Mouse (Mus musculus) lung, postnatal 4 days (tissue): ENCODE data around the gene Naa80.
"Not testable (repeated sequence)": the region's sequence is repeated elsewhere in the genome, so short reads cannot be mapped to it uniquely, and the experiment has no call there.

Experiments
- DNase-seq, 2 experiments: peaks; one replicate each; pipeline ENCODE4 v3.0.0; 2021

Naa80 gene

DNA sequence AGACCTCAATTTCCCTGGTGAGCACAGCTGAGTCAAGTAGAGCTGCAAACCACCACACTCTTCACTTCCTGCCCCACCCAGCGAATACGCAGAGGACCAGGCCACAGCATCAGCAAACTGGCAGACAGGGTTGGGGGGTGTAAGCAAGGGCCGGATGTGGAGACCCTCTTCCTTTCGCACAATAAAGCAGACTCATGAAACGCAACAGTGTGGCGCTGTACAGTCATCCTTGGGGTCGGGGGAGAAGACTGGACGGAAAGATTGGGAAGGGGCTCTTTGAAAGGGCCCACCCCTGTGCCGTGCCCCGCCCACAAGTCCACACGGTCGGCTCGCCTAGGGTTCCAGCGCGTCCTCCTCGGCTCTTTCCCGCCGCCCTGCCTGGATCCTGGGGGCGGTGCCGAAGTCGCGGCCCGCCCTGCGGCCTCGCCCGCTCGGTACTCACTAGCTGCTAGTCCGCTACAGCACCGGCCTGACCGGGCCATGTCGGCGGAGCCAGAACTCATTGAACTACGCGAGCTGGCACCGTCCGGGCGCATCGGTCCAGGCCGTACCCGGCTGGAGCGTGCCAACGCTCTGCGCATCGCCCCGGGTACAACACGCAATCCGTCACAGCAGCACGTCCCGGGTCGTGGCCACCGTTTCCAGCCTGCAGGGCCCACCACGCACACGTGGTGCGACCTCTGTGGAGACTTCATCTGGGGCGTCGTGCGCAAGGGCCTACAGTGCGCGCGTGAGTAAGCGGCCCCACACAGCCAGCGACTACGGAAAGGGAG lies 27.4 kb upstream of the Naa80 start, which contains the start of gene Rassf1:
TSS of gene Rassf1 (plus strand) at position 439 of the 773 bp plus-strand sequence.
- DNase-seq, result peak; percentile 79 to 86

DNA sequence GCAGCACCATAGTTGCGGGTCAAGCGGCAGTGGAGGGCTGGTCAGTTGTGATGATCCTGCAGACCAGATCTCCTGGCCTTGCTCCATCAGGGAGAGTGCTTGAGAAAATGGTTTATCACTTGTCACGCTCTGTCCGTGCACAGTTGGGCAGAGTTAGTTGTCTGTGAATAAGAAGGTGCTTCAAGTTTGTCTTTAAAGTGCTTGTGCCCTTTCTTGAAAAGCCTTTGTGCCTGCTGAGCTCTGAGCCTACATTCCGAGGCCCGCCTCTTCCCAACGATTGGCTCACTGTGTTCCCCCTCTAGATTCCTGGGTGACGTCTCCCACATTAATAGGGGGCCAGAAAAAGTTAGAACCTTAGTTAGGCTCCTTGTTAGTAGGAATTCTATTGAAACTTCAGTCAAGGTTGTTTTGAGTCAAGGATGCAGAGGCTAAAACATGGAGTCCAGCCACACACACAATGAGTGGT lies 26.8 kb upstream of the Naa80 start:
- no peak for DNase-seq

DNA sequence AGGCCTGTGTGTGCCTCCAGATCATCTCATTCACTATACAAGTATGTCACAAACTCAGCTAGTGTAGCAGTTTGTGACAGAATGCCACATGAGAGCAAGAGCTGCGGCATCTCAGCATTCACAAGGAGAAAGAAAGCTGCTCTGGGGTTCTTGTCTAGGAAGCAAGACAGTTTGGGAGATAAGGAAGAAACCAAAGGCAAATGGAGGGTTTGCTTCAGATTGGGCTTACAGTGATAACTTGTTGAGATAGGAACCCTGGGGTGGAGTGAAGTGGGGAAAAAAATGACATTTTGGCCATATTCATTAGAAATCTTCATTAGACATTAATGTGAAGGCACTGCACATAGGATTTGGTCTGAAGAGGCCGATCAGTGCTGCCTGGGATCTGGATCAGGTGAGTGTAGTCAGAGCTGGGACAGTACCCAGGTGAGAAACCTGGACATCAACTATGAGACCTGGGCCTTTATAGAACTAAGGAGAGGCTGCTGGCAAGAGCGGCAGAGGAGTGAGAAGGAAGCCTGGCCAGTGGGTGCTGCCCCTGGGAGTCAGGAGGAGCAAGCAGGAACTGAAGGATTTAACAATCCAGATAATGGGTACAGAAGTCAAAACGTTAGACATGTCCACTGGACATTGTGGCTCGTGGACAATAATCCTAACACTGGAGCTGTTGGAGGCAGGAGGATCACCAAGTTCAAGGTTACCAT lies 25.8 kb upstream of the Naa80 start:
- DNase-seq, result no peak

DNA sequence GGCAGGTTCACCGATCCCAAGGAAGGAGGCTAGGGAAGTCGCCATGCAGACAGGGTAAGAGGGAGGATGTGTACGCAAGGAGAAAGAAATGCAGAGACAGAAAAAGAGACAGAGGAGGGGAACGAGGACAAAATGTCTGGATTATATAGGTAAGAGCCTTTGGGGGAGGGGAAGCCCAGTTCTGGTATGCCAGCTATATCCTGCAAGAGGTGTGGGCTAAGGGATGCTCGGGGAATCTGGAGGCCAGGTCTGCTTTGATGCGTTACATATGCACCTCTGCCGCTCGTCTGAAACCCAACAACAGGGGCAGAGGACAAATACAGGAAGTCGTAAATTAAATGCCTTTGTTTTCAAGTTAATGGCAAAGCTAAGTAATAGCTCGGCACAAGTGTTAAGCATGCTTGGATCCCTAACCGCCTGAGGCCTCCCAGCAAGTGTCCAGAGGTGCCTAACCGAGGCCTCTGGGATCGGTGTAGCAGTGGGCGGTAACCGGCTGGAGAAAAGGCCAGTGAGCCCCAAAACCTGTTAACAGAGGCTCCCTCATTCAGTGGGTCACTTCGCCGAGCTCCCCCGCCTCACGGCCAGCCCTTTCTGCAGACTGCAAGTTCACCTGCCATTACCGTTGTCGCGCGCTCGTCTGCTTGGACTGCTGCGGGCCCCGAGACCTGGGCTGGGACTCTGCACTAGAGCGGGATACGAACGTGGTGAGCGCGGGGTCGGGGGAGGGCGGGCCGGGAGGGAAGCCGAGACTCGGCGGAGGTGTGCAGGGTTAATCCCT lies 25.0 kb upstream of the Naa80 start:
- DNase-seq, result peak in 1 of 2 experiments; percentile 51

DNA sequence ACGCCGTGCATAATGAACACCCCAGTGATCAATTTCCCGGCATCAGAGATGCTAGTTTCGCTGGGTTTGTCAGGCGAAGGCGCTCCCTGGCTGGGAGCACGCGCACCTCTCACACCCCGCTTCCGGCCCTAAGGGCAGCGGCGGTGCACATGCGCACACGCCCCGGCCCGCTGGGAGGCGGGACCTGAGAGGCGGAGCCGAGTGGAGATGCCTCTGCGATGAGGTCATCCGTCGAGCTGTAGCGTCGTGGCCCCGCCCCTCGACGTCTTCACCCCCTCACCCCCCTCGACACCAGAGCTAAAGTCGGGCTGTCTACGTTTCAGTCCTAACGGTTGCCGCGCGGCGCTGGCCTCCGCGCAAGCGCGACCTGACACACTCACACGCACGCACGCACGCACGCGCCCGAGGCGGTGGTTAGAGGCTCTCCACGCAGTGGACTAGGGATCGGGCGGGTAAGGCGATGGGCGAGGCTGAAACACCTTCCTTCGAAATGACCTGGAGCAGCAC lies 24.3 kb upstream of the Naa80 start:
- peak; percentile 96 to 98 for DNase-seq

DNA sequence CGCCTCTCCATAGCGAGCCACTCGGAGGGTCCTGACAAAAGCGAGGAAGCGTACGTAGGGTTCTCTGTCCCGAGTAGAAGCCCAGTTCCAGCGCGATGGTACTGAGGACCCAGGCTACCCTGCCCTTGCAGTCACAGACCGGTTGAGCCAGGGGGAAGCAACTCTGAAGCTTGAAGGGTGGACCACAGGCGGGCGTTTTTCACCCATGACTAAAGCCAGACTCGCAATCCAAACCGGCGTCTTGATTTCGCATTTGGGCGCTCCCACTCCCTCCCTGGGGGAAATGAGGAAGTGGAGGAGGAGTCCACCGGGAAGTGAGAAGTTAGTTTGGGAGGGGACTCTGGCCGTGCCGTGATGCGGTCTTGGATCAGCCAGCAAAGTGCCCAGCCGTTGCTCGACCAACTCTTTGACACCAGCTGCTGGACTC lies 23.6 kb upstream of the Naa80 start:
- peak; percentile 83 to 84 for DNase-seq

DNA sequence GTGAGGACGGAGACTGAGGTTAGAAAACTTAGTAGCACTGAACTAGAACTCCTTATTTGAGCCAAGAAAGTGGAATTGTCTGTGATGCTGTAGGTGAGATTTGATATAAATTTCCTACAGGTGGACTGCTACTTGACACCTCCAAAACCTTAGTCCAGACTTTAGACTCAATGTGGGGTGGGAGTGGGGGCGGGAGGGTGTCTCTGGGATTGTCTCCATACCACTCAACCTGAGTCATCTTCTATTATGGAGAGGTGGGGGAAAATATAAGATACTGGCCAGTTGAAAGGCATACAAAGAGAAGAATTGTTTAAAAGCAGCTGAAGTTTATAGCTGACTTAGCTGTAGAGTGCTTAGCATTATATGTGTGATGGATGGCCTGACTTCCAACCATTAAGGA lies 23.0 kb upstream of the Naa80 start:
- DNase-seq, result no peak

DNA sequence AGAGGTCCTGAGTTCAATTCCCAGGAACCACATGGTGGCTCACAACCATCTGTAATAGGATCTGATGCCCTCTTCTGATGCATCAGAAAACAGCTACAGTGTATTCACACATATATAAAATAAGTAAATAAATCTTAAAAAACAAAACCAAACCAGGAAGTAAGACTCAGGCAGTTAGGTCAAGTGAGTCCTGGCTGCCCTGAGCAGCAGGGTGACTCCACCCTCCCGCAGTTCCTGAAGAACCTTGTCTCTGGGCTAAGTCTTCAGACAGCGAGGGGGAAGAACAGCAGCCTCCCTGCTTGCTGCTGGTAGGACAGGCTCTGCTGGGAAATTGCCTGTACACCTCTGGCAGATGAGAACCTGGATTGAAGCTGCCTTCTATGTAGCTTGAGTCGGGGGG lies 22.3 kb upstream of the Naa80 start:
- DNase-seq, result peak in 1 of 2 experiments; percentile 23

DNA sequence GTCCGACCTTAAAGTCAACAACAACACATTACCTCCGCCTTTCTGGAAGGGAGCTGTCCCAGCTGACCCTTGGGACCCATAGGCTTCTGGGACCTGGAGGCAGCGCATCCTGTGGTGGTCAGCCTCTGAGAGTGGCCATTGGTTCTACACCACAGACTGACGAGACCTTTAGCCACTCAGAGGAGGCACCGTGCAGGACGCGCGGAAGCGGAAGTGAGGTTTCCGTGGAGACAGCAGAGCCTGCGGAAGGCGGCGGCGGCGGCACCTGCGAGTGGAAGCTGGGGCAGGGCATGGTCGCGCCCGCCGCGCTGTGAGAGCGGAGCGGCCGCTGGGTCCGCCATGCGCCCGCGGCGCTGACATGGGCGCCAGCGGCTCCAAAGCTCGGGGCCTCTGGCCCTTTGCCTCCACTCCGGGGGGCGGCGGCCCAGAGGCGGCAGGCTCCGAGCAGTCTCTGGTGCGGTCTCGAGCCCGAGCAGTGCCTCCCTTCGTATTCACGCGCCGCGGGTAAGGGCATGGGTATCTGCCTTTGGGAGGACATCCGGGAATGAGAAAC lies 15.6 kb upstream of the Naa80 start, which contains the start of gene Tusc2:
TSS of gene Tusc2 (plus strand) at position 227 of the 553 bp plus-strand sequence.
- DNase-seq, result peak; percentile 95 to 96

DNA sequence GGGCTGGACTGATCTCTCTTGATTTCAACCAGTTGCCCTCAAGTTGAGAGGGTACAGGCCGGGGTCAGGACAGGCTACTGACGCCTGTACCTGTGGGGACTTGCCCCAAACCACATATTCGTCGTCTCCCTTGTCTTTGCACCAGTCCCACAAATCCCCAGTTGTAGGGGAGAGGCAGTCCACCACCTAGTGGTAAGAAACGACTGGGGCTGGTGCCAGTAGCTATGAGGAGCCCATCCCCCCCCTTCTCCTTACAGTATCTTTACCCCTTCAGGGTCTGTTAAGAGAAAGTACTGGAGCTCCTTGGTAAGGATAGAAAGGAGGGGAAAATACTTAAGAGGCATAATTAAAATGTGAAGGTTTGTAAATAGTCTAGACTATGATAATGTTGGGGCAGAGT lies 13.1 kb upstream of the Naa80 start:
- not testable (repeated sequence) for DNase-seq

DNA sequence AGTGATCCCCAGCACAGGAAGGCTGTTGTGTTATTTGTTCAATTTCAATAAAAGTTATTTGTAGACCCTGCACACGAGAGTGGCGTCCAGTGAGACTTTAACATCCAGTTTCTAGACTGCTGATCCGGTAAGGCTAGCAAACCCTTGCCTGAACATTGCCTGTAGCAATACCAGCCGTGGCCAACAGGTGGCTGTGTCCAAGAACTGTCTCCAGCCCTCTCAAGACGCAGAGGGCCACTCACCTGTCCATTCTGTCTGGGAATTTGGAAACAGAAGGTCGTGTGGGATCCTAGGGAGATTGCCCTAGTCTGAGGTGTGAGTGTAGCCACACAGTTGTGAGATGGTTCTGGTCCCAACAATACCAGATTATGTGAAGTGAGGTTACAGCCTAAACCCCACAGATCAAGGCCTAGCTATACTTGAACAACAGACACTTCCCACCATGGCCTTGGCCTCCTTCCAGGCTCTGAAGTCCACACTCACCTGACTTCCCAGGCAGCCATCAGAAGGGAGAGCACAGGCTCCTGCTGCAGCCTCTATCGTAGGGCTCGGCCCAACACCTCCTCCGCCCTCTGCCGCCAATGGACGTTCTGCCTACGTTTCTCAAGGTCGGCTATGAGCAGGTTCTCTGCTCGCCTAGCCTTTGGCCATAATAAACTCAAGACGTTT lies 12.5 kb upstream of the Naa80 start:
- DNase-seq, result peak; percentile 88 to 93

DNA sequence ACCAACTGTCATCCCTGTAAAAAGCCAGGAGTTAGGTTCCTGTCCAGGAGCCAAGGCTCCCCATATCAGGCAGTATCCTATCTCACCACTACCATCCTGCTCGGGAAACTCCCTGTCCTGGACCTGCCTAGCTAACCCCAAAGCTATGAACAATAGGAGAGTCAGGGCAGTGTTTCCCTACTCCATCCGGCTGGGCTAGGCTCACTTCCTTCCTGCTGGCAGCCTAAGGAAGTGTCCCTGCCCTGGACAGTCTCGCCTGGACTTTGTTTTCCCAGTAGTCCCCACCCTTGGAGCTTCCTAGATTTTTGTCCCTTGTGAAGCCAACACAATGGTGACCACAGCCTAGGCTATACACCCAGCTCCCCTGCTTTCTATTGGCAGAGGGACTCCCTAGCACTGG lies 11.8 kb upstream of the Naa80 start:
- peak; percentile 73 to 87 for DNase-seq

DNA sequence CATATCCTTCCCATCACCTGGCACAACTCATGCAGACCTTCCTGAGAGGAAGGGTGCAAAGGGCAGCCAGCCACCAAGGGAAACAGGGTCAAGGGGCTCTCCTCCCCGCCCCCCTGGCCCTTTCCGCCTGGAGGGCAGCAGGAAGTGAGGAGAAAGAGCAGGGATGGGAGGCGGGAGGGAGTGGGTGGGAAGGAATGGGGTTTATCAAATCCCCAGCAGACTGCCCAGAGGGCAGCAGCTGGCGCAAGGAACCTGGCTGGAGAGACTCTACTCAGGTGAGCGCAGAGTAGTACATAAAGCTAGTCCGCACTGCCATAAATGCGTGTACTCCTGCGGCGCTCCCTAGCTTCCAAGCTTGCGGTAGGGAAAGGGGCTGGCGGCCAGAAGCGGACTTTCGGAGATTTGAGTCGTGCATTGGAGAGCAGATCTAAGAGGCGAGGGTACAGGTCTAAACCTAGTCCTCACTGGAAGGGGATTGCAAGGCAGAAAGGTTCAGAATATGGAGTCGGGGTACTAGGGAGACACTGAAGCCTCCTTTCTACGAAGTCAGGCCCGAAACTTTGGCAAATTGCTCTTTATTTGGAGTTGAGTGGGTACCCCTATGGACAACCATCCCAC lies 10.9 kb upstream of the Naa80 start, which contains the start of gene Hyal2:
TSS of gene Hyal2 (plus strand) at position 244 of the 618 bp plus-strand sequence.
- peak; percentile 67 to 82 for DNase-seq

DNA sequence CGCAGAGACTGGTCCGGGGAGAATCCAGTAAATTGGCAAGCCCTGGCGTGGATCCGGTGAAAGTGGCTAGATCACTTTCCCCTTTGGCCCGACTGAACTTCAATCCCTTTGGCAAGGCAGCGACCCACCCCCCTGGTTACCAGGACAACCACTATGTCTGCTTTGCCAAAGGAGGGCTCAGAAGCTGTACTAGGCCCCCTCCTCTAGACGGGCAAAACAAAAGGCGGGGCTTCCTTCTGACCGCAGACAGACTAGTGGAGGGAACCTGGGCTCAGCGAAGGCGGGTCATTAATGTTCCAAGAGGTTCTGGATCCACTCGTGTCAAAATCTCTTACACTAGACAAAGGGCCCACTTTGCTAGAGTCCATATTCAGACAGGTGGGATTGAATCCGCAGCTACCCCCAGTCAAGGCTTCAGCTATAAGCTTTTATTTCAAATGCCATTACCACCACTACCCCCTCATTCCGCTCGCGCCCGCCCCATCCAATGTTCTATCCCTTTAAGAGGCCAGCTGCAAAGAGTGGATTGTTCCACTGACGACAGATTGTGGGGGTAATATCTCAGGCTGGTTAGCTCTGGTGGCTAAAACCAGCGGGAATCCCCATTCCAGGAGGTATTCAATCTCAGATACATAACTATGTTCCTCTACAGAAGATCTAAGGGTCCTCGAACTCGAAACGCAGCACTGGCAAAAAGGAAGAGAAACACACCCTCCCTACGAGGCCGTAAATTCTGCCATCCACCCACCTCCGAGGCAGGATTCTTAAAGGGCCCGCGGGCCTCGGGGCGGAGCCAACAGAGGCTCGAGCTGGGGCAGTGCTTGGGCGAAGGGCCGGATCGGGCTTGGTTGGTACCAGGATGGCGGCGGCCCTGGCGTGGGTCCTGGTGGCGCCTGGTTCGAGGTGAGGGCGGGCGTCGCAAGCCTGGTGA lies 10.1 kb upstream of the Naa80 start:
- DNase-seq, result peak; percentile 90 to 92

DNA sequence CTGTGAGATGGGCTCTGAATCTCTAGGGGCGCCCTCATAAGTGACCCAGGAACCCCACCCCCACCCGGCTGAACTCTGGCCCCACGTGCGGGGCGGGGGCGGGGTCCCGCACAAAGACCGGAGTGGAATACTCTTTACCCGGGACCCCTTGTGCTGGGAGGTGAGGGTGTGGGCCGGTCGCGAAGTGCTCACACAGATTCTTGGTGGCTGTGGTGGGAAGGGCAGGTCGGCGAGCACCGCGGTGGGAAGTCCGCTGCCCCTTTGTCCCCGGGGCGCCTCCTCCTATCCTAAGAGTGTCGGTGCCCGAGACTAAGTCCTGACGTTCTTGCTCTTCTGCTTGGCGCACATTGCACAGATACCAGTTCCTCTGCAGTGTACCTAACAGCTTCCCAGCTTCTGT lies 9.4 kb upstream of the Naa80 start:
- DNase-seq, result no peak

DNA sequence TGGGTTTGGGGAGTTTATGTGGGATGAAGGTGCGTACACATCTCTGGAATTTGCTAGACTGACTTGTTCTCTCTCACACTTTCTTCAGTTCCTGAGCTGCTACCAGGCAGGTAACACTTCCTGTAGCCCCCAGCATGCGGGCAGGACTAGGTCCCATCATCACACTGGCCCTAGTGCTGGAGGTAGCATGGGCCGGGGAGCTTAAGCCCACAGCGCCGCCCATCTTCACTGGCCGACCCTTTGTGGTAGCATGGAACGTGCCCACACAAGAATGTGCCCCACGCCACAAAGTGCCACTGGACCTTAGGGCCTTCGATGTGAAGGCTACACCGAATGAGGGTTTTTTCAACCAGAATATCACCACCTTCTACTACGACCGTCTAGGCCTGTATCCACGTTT lies 8.7 kb upstream of the Naa80 start:
- peak in 1 of 2 experiments; percentile 47 for DNase-seq

DNA sequence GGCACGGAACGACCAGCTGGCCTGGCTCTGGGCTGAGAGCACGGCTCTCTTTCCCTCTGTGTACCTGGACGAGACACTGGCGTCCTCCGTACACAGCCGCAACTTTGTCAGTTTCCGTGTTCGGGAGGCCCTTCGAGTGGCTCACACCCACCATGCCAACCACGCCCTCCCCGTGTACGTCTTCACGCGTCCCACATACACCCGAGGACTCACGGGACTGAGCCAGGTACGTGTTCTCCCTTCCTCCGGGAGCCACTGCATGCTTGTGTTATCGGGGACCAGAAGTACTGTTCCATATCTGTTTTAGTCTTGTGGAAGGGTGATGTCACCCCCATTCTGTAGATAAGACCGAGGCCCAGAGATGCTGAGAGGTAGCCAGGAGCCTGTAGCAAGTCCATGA lies 7.8 kb upstream of the Naa80 start:
- peak in 1 of 2 experiments; percentile 34 for DNase-seq

DNA sequence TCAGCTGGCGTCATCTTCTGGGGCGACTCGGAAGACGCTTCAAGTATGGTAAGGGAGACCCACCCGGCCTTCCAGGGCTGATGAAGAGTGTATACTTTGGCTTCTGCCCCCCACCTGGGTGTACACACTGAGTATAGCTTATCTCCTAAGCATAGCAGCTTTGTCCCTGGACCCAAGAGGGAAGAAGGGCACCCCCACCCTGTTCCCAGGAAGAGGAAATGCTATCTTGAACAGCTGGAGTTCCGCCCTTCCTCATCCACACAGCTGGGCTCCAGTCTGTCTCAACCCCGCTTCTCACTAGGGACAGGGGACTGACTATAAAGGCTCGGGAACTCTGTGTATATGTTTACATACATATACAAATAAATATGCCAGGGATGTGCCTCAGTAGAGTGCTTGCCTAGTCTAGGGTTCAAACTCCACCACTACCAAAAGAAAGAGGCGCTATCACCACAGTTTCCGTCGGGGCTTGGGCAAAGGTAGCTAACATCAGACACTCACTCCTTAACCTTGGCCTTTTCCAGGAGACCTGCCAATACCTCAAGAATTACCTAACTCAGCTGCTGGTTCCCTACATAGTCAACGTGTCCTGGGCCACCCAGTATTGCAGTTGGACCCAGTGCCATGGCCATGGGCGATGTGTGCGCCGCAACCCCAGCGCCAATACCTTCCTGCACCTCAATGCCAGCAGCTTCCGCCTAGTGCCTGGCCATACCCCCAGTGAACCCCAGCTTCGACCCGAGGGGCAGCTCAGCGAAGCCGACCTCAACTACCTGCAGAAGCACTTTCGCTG lies 7.0 kb upstream of the Naa80 start:
- peak in 1 of 2 experiments; percentile 52 for DNase-seq

DNA sequence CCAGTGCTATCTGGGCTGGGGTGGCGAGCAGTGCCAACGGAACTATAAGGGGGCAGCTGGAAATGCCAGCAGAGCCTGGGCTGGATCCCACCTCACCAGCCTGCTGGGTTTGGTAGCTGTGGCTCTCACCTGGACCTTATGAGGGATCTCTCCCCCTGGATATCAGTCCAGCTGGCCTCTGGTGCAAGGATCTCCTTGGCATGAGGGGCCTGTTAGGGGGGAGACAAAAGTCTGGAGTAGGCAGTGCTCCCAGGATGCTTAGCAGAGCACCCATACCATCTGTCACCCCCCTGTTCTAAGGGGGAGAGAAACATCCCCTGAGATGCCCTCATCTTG lies 6.4 kb upstream of the Naa80 start:
- no peak for DNase-seq

DNA sequence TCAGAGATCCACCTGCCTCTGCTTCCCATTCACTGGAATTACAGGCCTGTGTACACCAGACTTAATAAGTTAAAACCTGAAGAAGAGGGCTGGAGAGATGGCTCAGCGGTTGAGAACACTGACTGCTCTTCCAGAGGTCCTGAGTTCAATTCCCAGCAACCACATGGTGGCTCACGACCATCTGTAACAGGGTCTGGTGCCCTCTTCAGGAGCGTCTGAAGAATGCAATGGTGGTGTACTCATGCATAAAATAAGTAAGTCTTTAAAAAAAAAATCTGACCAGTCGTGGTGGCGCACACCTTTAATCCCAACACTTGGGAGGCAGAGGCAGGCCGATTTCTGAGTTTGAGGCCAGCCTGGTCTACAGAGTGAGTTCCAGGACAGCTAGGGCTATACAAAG lies 4.9 kb upstream of the Naa80 start:
- not testable (repeated sequence) for DNase-seq
